Mouse (Mus musculus) lung, adult 10 weeks (tissue): ENCODE measurements around the gene H2-M5. TPM values are rescaled to one million over a fixed set of nuclear protein-coding genes. Genes with fewer than 3 reads are reported as not detected.

Source experiments
- polyA plus RNA-seq: library from polyadenylated mRNA; stranded (reverse); fragments of 350-450 nt; fragmentation: Illumina TruSeq; extraction: RNeasy Lipid Tissue Mini Kit (QIAGEN cat#74804); gene quantifications from one replicate; pipeline ENCODE4 v1.2.3, GENCODE M21; 2014; ENCODE audit warnings: low read depth, low replicate concordance; ENCODE audit not compliant: insufficient read depth

Gene H2-M5
- polyA plus RNA-seq = 0.42 TPM

GRCm38 (mm10) chr17:36989437-36989836, at the start of gene H2-M5:
TSS of gene H2-M5 (minus strand) at chr17:36989537.

GRCm38 (mm10) chr17:37022628-37023576, 33.6 kb upstream of the H2-M5 start, which contains the start of gene Mog:
TSS of gene Mog (minus strand) at chr17:37023398.

GRCm38 (mm10) chr17:37000863-37001262, 11.5 kb upstream of the H2-M5 start, which contains the start of gene Zfp57:
TSS of gene Zfp57 (plus strand) at chr17:37001163.

GRCm38 (mm10) chr17:36981221-36981813, 8.0 kb downstream of the H2-M5 start, which contains the start of gene 2410137M14Rik:
TSS of gene 2410137M14Rik (minus strand) at chr17:36981237.

GRCm38 (mm10) chr17:36957999-36958743, 31.2 kb downstream of the H2-M5 start, which contains the start of the genes Znrd1 and Znrd1as:
TSS of gene Znrd1 (minus strand) at chr17:36958559.
TSS of gene Znrd1as (plus strand) at chr17:36958592.

DNA sequence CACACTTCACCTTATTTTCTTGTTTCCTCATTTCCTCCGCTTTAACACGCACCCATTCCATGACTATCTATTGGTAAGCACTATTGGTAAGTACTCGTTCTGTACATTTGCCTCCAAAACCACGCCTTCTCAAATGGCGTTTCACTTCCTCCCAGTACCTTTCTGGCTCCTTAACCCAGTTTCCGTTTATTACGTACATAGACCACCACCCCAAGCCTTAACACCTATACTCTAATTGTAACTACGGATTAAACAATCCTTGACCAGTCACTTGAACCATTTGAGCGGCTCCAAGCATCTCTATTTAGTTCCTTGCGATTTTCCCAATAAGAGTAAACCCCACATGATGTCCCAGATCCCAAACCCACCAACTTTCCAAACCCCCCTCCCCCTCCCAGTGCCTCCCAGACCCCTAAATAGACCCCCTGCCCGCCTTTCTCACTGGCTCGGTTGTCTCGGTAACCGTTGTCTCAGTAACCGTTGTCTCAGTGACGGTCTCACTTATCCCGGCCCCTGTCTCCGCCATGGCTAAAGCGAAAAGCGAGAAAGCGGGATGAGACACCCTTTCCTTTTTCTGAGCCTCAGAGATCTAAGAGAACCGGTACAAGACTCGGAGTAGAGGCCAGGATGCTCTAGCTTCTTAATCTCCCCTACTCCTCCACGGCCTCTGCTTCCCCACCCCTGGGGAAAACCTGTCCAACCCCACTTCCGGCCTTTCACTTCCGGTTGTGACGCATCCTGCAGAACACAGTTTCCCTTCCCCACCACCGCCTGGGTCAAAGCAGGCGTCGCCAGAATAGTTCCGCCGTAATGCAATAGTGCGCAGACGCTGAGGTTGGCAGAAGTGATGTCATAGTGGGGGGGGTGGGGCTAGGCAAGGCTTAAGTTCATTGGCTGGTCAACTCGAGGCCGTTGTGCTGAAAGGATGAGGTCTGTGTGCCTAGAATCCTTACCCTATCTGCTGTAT, 38.1 kb downstream of the H2-M5 start, which contains the start of gene Ppp1r11:
Gene Ppp1r11 (minus strand): TSS at position 761 of the 967 bp plus-strand sequence.

GRCm38 (mm10) chr17:36942791-36943471, 46.4 kb downstream of the H2-M5 start, which contains the start of gene Rnf39:
TSS of gene Rnf39 (plus strand) at chr17:36942918.

Other genes with a start within 250 kb of the H2-M5 start
- not detected for gene H2-M10.5, start 216.6 kb downstream of the H2-M5 start, polyA plus RNA-seq
- gene H2-M10.6, start 177.4 kb downstream of the H2-M5 start, polyA plus RNA-seq = not detected
- 21.6 TPM for gene Trim26, start 152.4 kb downstream of the H2-M5 start, polyA plus RNA-seq
- gene Trim15, start 122.3 kb downstream of the H2-M5 start, polyA plus RNA-seq = 0.49 TPM
- 0.20 TPM for gene Trim10, start 120.0 kb downstream of the H2-M5 start, polyA plus RNA-seq
- gene Trim40, start 99.4 kb downstream of the H2-M5 start, polyA plus RNA-seq = 0.18 TPM
- gene Trim31, start 91.4 kb downstream of the H2-M5 start, polyA plus RNA-seq = not detected
- gene Rnf39, start 46.6 kb downstream of the H2-M5 start, polyA plus RNA-seq = 6.7 TPM
- gene Ppp1r11, start 37.8 kb downstream of the H2-M5 start, polyA plus RNA-seq = 112 TPM
- 84.8 TPM for gene Znrd1, start 31.0 kb downstream of the H2-M5 start, polyA plus RNA-seq
- gene Znrd1as, start 30.9 kb downstream of the H2-M5 start, polyA plus RNA-seq = 9.5 TPM
- not detected for gene 2410137M14Rik, start 8.3 kb downstream of the H2-M5 start, polyA plus RNA-seq
- gene Zfp57, start 11.6 kb upstream of the H2-M5 start, polyA plus RNA-seq = 7.6 TPM
- gene Mog, start 33.9 kb upstream of the H2-M5 start, polyA plus RNA-seq = not detected
- gene Gabbr1, start 56.4 kb upstream of the H2-M5 start, polyA plus RNA-seq = 13.0 TPM
- gene Olfr90, start 99.0 kb upstream of the H2-M5 start, polyA plus RNA-seq = not detected
- not detected for gene Olfr91, start 108.7 kb upstream of the H2-M5 start, polyA plus RNA-seq
- gene Olfr92, start 130.6 kb upstream of the H2-M5 start, polyA plus RNA-seq = not detected
- not detected for gene Olfr93, start 172.0 kb upstream of the H2-M5 start, polyA plus RNA-seq
- gene Ubd, start 204.4 kb upstream of the H2-M5 start, polyA plus RNA-seq = 0.45 TPM
- gene Olfr94, start 211.5 kb upstream of the H2-M5 start, polyA plus RNA-seq = not detected
- gene Olfr95, start 223.6 kb upstream of the H2-M5 start, polyA plus RNA-seq = not detected
- gene Olfr96, start 230.6 kb upstream of the H2-M5 start, polyA plus RNA-seq = not detected
- gene Olfr97, start 247.8 kb upstream of the H2-M5 start, polyA plus RNA-seq = not detected